Mouse (Mus musculus) MEL (cell line): ENCODE data around the gene Saa1. TPM values are rescaled to one million over a fixed set of nuclear protein-coding genes. Genes with fewer than 3 reads are reported as not detected.

Experiments used
- DNase-seq: peaks from one replicate; pipeline ENCODE4 v3.0.0; 2011; ENCODE audit warnings: low read depth, low spot score
- H3K27ac ChIP-seq: 2 replicates; pipeline ENCODE4 v1.5.1; 2012; ENCODE audit warnings: low read depth, mild to moderate bottlenecking, control low read depth, low read length, moderate library complexity; ENCODE audit not compliant: control insufficient read depth
- H3K27me3 ChIP-seq, 2 experiments: fragments of 150-350 bp in 1 of 2; sonication (generic) in 1 of 2; 2 replicates each; pipeline ENCODE4 v1.6.1; 2012; ENCODE audit warnings: low read length in 2 of 2, mild to moderate bottlenecking in 2 of 2, improper control_type of control experiment in 1 of 2, moderate library complexity in 1 of 2; ENCODE audit not compliant: insufficient read depth in 2 of 2, control insufficient read depth in 1 of 2
- H3K36me3 ChIP-seq, 2 experiments: 2 replicates each; pipeline ENCODE4 v1.6.1; 2012 to 2014; ENCODE audit warnings: low read length in 2 of 2, improper control_type of control experiment in 1 of 2, inconsistent platforms in 1 of 2, mild to moderate bottlenecking in 1 of 2; ENCODE audit not compliant: insufficient read depth in 2 of 2, control insufficient read depth in 1 of 2
- H3K4me1 ChIP-seq, 2 experiments: fragments of 150-350 bp in 1 of 2; sonication (generic) in 1 of 2; 2 replicates each; pipeline ENCODE4 v1.6.1; 2012; ENCODE audit warnings: low read length in 2 of 2, improper control_type of control experiment in 1 of 2, mild to moderate bottlenecking in 1 of 2; ENCODE audit not compliant: insufficient read depth in 2 of 2, control insufficient read depth in 1 of 2
- H3K4me3 ChIP-seq, 2 experiments: fragments of 150-350 bp in 1 of 2; sonication (generic) in 1 of 2; 2 replicates each; pipeline ENCODE4 v1.5.1; 2012; ENCODE audit warnings: low read depth in 2 of 2, low read length in 2 of 2, mild to moderate bottlenecking in 2 of 2, moderate library complexity in 2 of 2, control low read depth in 1 of 2, improper control_type of control experiment in 1 of 2; ENCODE audit not compliant: control insufficient read depth in 1 of 2, insufficient read depth in 1 of 2
- H3K79me2 ChIP-seq: 2 replicates; pipeline ENCODE4 v1.6.1; 2012; ENCODE audit warnings: mild to moderate bottlenecking, low read length, moderate library complexity; ENCODE audit not compliant: control insufficient read depth, poor library complexity, insufficient read depth
- H3K9ac ChIP-seq: 2 replicates; pipeline ENCODE4 v1.6.1; 2012; ENCODE audit warnings: low read depth, mild to moderate bottlenecking, control low read depth, low read length, moderate library complexity; ENCODE audit not compliant: control insufficient read depth, poor library complexity, severe bottlenecking
- H3K9me3 ChIP-seq: fragments of 150-350 bp; sonication (generic); replicated peaks from 2 replicates; pipeline ENCODE4 v1.6.1; 2012; ENCODE audit warnings: mild to moderate bottlenecking, low read length, improper control_type of control experiment, moderate library complexity; ENCODE audit not compliant: insufficient read depth
- BHLHE40 ChIP-seq: IDR thresholded peaks from 2 replicates; pipeline ENCODE4 v1.6.1; 2012; ENCODE audit warnings: low read depth, mild to moderate bottlenecking, inconsistent platforms, low read length, improper control_type of control experiment, borderline replicate concordance
- CHD1 ChIP-seq: IDR thresholded peaks from 2 replicates; pipeline ENCODE4 v1.6.1; 2012; ENCODE audit warnings: low read depth, mild to moderate bottlenecking, inconsistent platforms, low read length, improper control_type of control experiment
- EP300 ChIP-seq, 2 experiments: IDR thresholded peaks; 2 replicates each; pipeline ENCODE4 v1.6.1; 2011; ENCODE audit warnings: improper control_type of control experiment in 2 of 2, low read length in 2 of 2, low read depth in 1 of 2, mild to moderate bottlenecking in 1 of 2
- ETS1 ChIP-seq: IDR thresholded peaks from 2 replicates; pipeline ENCODE4 v1.6.1; 2012; ENCODE audit warnings: low read depth, mild to moderate bottlenecking, inconsistent platforms, low read length, improper control_type of control experiment, moderate library complexity
- GABPA ChIP-seq: IDR thresholded peaks from 2 replicates; pipeline ENCODE4 v1.6.1; 2012; ENCODE audit warnings: low read depth, mild to moderate bottlenecking, inconsistent platforms, low read length, improper control_type of control experiment, moderate library complexity
- HCFC1 ChIP-seq: IDR thresholded peaks from 2 replicates; pipeline ENCODE4 v1.6.1; 2012; ENCODE audit warnings: low read depth, mild to moderate bottlenecking, inconsistent platforms, low read length, improper control_type of control experiment, moderate library complexity
- MAX ChIP-seq: IDR thresholded peaks from 2 replicates; pipeline ENCODE4 v1.6.1; 2011; ENCODE audit warnings: low read length, improper control_type of control experiment
- MXI1 ChIP-seq: IDR thresholded peaks from 2 replicates; pipeline ENCODE4 v1.6.1; 2011; ENCODE audit warnings: mild to moderate bottlenecking, low read depth, low read length, improper control_type of control experiment
- MYC ChIP-seq: IDR thresholded peaks from 2 replicates; pipeline ENCODE4 v1.6.1; 2011; ENCODE audit warnings: low read depth, mild to moderate bottlenecking, low read length, improper control_type of control experiment, moderate library complexity
- POLR2A ChIP-seq, 2 experiments: IDR thresholded peaks; 2 replicates each; pipeline ENCODE4 v1.6.1; 2011 to 2012; ENCODE audit warnings: low read length in 2 of 2, mild to moderate bottlenecking in 2 of 2, control low read depth in 1 of 2, improper control_type of control experiment in 1 of 2, low read depth in 1 of 2, moderate library complexity in 1 of 2; ENCODE audit not compliant: control insufficient read depth in 1 of 2, insufficient read depth in 1 of 2, poor library complexity in 1 of 2
- RAD21 ChIP-seq: IDR thresholded peaks from 2 replicates; pipeline ENCODE4 v1.6.1; 2011; ENCODE audit warnings: mild to moderate bottlenecking, low read depth, low read length, improper control_type of control experiment
- RCOR1 ChIP-seq: IDR thresholded peaks from 2 replicates; pipeline ENCODE4 v1.6.1; 2012; ENCODE audit warnings: low read depth, mild to moderate bottlenecking, inconsistent platforms, low read length, improper control_type of control experiment
- SIN3A ChIP-seq: IDR thresholded peaks from 2 replicates; pipeline ENCODE4 v1.6.1; 2012; ENCODE audit warnings: low read length, improper control_type of control experiment, inconsistent platforms
- TBP ChIP-seq: IDR thresholded peaks from 2 replicates; pipeline ENCODE4 v1.8.0; 2011; ENCODE audit warnings: low read depth, low read length, improper control_type of control experiment
- ZC3H11A ChIP-seq: IDR thresholded peaks from 2 replicates; pipeline ENCODE4 v1.6.1; 2012; ENCODE audit warnings: low read depth, mild to moderate bottlenecking, inconsistent platforms, low read length, improper control_type of control experiment
- ZMIZ1 ChIP-seq: IDR thresholded peaks from 2 replicates; pipeline ENCODE4 v1.6.1; 2012; ENCODE audit warnings: low read depth, mild to moderate bottlenecking, inconsistent platforms, low read length, improper control_type of control experiment, moderate library complexity
- polyA plus RNA-seq, 2 experiments: library from polyadenylated mRNA; stranded (reverse) in 1 of 2; unstranded in 1 of 2; fragments of >175 nt in 1 of 2; fragments of >200 nt in 1 of 2; gene quantifications; 2 replicates each; pipeline versions ENCODE4 v1.2.1 to v1.2.4; 2012; ENCODE audit warnings: low replicate concordance in 2 of 2, low read depth in 1 of 2; ENCODE audit not compliant: insufficient read length in 2 of 2, insufficient read depth in 1 of 2, missing spikeins in 1 of 2
- total RNA-seq: library from RNA; depleted of rRNA; stranded (reverse); fragments of 300-350 nt; gene quantifications from 2 replicates; pipeline ENCODE4 v1.2.3, GENCODE M21; 2012

The Saa1 gene
- total and polyA plus RNA-seq, 3 experiments = not detected

- no peak for TF ChIP-seq MYC
- TF ChIP-seq POLR2A (IDR thresholded peaks at IDR 0.05; ENCODE audit: control insufficient read depth in 1 of 2, insufficient read depth in 1 of 2, low read depth in 1 of 2, low read length in 2 of 2, poor library complexity in 1 of 2) = no peak
- TF ChIP-seq BHLHE40 = no peak
- no peak for TF ChIP-seq RAD21
- TF ChIP-seq MXI1 = no peak
- no peak for TF ChIP-seq ETS1
- no peak for TF ChIP-seq HCFC1
- TF ChIP-seq ZMIZ1 = no peak
- Histone ChIP-seq H3K9me3 (no peaks in the 10 kb centered on the region), H3K4me3 (no peak overlapping the region), H3K79me2 (no peaks in the 10 kb centered on the region), H3K9ac (no peak overlapping the region), H3K27me3 (peaks cover 0 to 3% of the 10 kb centered on the region in 2 experiments; a peak in 1 of 4 replicates), H3K4me1 (peaks cover 8 to 9% of the 10 kb centered on the region in 2 experiments; a peak in 3 of 4 replicates), H3K36me3 (no peaks in the 10 kb centered on the region; a peak in 1 of 4 replicates), H3K27ac (no peak overlapping the region)
- DNase-seq = no peak
These were observed 24.0 kb downstream of the Saa1 start for GRCm38 (mm10) chr7:46718591-46719270.

- H3K27ac ChIP-seq = 0 out of 2 replicates have a peak overlapping the region, but pooled peaks have one; percentile 3
- no peaks in the 10 kb centered on the region for H3K9me3 ChIP-seq
- TF ChIP-seq SIN3A = no peak
- no peak for TF ChIP-seq BHLHE40
- no peak for TF ChIP-seq CHD1
- TF ChIP-seq MAX = no peak
- TF ChIP-seq RCOR1 = no peak
- no peak for TF ChIP-seq GABPA
- TF ChIP-seq ZC3H11A = no peak
- no peak for TF ChIP-seq TBP
- TF ChIP-seq EP300 (IDR thresholded peaks at IDR 0.05; ENCODE audit: low read depth in 1 of 2, low read length in 2 of 2) = no peak
- TF ChIP-seq, all 39 proteins: peak for 0
- peaks cover 10 to 22% of the 10 kb centered on the region in 2 experiments; a peak in 3 of 4 replicates for H3K4me1 ChIP-seq
- peaks cover 0 to 4% of the 10 kb centered on the region in 2 experiments; a peak in 2 of 4 replicates for H3K36me3 ChIP-seq
- H3K27me3 ChIP-seq = no peaks in the 10 kb centered on the region
- H3K79me2 ChIP-seq = no peaks in the 10 kb centered on the region
- peak overlapping the region; percentile 30 for H3K9ac ChIP-seq
- DNase-seq = peak; percentile 53
- peak overlapping the region; percentile 19 to 48; a peak in 3 of 4 replicates for H3K4me3 ChIP-seq
These were observed 25.9 kb downstream of the Saa1 start for GRCm38 (mm10) chr7:46716897-46717296.
